Mouse (Mus musculus): ENCODE data around the gene Opn4. TPM values are rescaled to one million over a fixed set of nuclear protein-coding genes. Genes with fewer than 3 reads are reported as not detected.

Gene Opn4
- total RNA-seq, 2 experiments from 2014 or later, result not detected

Other genes with a start within 250 kb of the Opn4 start
- not detected for gene Fam25c, start 244.7 kb downstream of the Opn4 start, total RNA-seq (2021)
- gene Sncg, start 225.4 kb downstream of the Opn4 start, total RNA-seq (2021), result 1 to 10 TPM; 2.2 to 2.7 TPM
- 1 to 10 TPM; 4.2 to 4.6 TPM for gene Mmrn2, start 224.7 kb downstream of the Opn4 start, total RNA-seq (2021)
- 10 to 100 TPM; 31.0 to 34.5 TPM for gene Bmpr1a, start 96.8 kb downstream of the Opn4 start, total RNA-seq (2021)
- not detected for gene 9230112D13Rik, start 77.3 kb downstream of the Opn4 start, total RNA-seq (2021)
- 1 to 10 TPM; 1.3 to 1.6 TPM for gene Ldb3, start 11.5 kb downstream of the Opn4 start, total RNA-seq (2021)
- gene Wapl, start 73.8 kb upstream of the Opn4 start, total RNA-seq (2021), result 10 to 100 TPM; 34.8 to 35.6 TPM
- gene Grid1, start 220.0 kb upstream of the Opn4 start, total RNA-seq (2021), result 10 to 100 TPM; 44.9 to 47.4 TPM